Mouse (Mus musculus): ENCODE results near the gene Hbp1.

Hbp1 gene

DNA sequence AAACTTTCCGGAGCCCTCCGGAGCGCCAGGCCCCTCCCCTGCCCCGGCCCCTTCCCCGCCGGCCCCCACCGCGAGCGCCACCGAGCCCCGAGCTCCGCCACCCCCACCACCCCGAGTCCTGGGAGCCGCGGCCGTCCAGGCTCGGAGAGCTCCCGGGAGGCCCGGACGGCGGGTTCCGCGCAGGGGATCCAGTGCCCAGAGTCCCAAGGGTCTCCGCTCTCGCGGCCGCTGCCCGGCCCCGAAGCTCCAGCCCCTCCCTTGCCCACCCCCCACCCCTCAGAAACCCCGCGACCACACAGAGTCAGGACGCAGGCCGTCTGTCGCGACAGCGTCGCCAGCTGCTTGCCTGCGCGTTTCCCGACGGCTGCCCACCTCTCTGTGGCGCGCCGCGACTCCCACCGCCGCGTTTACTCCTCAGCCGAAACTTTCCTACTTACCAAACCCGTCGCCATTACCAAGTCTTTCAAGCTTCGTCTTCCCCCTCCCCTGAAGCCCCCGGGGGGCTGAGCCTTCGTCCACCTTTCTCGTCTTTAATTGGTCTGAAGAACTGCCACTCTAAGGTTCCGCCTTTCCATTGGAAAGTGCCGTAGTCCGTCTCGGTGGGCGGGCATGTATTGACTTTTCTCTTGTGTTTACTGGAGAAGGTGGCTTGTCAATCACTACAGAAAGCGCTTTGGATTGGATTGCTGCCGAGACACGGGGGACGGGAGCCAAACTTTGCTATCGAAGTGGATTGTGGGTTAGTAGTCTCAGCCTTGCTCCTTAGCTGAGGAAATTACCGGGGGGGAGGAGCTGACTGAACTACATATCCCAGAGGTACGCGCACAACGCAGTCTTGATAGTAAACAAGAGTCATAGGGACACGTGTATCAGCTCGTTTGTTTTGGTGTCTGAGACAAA lies at the start of gene Hbp1:
Gene Hbp1 (minus strand): TSS at position 777 of the 900 bp plus-strand sequence.
- DNase-seq (ENCODE audit: extremely low spot score, low read depth, low spot score), result peak; percentile 99

DNA sequence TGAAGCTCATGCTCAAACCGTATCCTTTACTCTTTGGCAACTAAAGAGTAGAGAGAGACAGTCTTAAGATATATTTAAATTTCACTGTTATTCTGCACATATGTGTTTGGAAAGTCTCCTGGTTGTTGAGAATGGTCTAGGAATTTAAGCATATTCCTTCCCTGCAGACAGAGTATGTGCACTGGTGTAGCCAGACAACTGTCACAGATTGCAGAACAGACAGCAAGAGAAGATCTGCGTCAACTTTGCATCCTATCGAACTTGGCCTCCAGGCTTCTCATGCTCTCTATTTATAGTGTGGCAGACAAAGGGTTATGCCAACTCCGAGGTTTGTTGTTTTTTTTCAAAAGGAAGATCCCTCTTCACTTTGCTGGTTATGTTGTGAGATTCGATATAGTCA lies 48.4 kb upstream of the Hbp1 start:
- DNase-seq (ENCODE audit: extremely low spot score, low read depth, low spot score), result no peak

DNA sequence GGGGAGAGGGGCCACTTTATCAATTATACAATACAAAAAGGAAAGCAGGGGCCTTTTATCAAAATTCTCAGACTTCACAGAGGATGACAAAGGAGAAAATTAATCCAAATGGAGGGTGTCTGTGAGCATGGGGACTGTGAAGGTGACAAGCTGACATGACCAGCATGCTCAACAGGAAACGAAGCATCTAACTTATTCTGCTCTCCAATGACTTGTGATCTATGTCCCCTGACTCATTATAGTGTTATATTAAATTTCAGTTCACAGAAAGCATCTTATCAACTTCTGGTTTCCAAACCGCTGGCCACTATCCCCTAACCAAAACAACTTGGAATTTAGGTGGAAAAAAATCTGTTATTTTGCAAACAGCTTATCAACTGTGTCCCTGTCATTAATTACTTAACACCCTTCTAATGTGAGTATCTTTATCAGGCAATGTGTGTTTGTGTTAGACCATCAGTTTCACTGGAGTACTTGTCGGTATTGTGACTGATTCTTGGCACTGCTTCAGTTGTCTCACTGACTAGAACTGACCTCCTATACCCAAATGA lies 47.1 kb upstream of the Hbp1 start:
- no peak for DNase-seq (ENCODE audit: extremely low spot score, low read depth, low spot score)

DNA sequence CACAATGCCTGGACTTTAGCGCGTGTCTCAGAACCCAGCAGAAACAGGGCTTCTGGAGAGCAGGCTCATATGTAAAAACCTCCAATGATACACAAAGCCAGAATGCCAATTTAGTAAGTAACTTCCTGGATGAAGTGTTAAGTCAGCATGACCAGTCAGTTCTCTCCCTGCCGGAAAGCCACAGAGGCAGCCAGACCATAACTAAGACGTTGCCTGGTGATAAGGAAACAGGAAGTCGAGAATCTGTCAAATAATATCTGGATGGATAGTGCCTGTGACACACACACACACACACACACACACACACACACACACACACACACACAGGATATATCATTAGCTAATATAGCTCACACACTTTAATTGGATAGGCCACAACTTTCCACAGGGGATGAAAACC lies 46.5 kb upstream of the Hbp1 start:
- DNase-seq (ENCODE audit: extremely low spot score, low read depth, low spot score), result no peak

DNA sequence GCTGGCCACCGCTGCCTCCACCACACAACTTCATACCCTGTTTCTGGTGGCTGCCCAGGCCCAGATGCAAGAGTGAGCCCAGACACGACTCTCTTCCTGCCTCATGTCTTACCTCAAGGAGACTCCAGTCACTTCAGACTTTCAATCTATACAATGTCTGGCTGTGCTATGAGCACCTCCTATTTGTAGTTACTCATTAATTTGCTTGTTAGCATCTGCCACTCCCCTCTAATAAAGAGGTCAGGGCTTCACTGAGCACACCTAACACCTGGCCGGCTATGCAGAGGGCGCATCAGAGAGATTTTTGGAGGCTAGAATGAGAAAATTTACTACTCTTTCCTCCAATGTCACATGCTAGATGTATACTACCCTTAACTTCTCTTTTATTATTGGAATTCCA lies 40.2 kb upstream of the Hbp1 start:
- no peak for DNase-seq (ENCODE audit: extremely low spot score, low read depth, low spot score)

DNA sequence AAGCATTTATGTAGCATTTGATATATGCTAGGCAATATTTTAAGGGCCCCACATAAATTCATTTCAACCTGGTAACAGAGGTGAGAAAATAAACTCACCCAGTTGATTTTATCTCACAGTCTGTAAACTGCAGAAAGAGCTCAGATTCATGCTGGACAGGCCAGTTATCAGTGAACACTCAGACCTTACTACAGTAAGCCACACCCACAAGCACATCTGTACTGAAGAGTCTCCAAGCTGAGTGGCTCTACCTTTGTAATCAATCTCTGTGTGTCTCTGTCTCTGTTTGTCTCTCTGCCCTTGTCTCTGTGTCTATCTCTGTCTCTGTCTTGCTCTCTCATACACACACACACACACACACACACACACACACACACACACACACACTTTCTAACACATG lies 39.4 kb upstream of the Hbp1 start:
- no peak for DNase-seq (ENCODE audit: extremely low spot score, low read depth, low spot score)

DNA sequence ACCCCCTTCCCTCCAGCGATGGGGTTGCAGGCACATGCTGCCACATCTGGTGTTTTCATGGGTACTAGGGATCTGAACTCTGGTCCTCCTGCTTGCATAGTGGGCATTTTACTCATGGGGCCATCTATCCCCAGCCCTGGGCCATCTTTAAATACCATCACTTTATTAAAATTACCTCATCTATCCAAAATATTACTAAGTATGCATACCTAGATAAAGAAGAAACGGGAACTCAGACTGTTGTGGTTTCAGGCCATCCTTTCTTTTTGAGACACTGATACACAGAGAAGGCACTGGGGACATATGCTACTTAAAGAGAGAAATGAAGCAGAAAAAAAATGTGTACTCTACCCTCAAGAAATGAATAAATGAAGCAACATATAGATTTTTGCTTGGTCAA lies 36.1 kb upstream of the Hbp1 start:
- no peak for DNase-seq (ENCODE audit: extremely low spot score, low read depth, low spot score)

DNA sequence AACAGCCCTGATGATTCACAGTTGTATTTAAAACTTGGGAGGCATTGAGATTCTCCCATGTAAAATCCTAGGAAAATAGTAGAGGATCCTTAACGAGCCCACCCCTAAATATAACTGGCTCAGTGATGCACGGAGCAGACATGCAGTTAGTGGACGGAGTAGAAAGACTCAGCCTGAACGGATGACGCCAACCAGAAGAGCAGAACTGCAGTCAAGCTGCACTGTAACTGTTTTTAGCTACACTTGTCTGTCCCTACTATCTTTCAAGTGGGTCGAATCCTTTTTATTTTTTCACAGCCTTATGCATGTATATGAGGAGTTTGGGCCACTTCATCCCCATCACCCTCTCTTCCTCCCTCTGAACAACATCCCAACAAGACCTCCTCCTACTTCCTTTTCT lies 35.4 kb upstream of the Hbp1 start:
- no peak for DNase-seq (ENCODE audit: extremely low spot score, low read depth, low spot score)

DNA sequence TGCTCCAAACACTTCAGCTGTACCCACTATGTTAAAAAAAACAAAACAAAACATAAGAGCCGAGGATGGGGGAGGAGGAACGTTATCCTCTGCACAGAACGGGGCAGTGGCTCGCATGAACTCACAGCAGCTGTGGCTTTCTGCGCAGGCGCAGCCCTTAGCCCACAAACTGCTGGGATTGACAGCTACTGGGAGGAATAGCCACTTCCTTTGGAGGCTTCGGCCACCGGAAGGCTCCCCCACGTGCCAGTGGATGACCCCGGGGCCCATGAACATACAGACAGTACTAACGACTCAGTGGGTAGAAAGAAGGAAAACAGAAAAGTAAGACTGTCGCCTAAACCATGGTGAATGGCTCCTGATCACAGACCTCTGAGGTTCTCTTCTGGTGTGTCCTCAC lies 34.3 kb upstream of the Hbp1 start:
- DNase-seq (ENCODE audit: extremely low spot score, low read depth, low spot score), result no peak

DNA sequence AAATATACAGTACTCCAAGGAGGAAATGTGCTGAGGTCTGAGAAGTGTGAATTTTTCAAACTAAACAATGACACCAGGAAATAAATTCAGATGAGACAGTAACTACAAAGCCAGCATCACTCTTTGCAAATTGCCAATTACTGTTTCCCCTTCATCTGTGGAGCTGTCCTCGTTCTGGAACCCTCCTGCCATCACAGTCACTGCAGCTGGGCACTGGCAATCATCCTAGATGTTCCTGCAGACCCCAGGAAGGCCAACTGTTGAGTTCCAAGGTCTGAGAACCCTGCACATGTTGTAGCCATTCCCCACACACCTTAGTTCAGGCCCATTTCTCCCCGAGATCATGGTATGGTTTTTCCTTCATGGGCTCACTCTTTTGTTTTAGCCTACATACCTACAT lies 33.9 kb upstream of the Hbp1 start:
- DNase-seq (ENCODE audit: extremely low spot score, low read depth, low spot score), result no peak

DNA sequence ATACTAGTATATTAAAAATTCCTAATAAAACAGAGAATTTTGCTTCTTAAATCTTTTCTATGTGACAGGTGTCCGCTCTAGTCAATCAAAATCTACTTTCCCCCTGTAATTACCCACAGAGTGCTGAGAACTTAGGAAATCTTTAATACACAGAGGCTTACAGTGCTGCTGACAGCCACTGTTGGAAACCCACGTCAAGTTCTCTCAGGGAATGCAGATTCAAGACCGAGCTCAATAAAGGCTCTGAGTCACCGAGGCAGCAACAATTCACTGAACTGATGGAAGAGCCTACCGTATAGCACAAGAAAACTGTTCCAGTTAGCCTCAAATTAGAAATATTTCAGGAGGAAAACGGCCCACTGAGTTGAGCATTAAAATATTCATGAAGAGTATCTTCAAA lies 33.4 kb upstream of the Hbp1 start:
- no peak for DNase-seq (ENCODE audit: extremely low spot score, low read depth, low spot score)

DNA sequence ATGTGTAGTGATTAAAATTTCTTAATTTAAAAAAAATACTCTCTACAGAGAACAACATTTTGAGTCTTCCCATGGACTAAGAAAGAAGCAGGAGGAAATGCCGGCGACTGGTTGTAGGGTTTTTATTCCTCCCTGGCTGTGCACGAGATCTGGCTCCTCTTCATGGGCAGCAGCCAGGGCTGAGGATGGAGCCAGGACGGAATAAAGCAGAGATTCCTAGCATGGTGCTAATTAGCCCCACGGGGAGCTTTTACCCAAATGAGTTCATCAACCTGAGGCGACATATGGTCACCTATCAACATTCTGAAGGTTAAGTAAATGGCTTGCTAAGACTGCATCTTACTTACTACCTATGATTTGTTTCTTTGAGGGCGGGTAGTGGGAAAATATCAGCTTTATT lies 32.9 kb upstream of the Hbp1 start:
- DNase-seq (ENCODE audit: extremely low spot score, low read depth, low spot score), result no peak

DNA sequence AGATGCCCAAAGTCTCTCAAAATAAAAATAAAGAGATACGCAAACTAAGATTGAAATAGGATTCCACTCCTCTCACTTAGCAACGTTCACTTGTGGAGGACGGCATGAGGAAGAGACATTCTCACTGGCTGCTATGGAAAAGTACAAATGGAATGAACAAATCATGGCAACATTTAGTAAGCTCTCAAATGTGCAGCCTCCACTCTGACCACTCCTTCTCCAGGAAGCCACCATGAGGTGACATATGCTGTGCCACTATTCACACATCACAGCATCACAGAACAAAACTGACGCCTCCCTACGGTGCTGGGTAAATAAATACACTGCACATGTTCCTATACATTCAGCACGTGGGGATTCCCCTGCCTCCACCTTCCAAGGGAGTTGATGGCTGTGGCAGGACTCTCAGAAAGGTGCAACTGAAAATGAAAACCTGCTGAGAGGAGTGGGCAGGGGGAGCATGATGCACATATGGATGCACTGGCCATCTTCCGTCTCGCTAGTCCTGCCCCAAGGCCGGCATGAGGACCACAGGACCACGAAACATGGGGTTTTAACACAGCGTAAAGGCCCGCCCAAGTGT lies 27.4 kb upstream of the Hbp1 start:
- DNase-seq (ENCODE audit: extremely low spot score, low read depth, low spot score), result no peak

DNA sequence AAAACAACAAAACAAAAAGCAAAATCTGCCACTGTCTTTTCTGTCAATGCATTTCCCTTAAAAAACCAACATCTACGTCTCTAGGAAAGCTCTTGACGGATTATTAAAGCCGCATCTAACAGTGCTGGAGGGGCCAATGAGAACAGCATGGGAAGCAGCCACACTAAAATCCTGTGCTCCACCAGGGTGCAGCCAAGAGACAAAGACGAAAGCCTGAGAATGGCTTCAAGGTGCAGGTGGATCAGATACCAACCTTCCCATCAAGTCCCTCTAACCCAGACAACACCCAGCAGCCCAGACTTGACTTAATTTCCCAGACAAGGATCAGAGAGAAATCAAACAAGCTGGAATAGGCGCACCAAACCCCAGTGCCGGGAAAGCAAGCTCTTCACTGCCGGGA lies 26.2 kb upstream of the Hbp1 start:
- no peak for DNase-seq (ENCODE audit: extremely low spot score, low read depth, low spot score)

DNA sequence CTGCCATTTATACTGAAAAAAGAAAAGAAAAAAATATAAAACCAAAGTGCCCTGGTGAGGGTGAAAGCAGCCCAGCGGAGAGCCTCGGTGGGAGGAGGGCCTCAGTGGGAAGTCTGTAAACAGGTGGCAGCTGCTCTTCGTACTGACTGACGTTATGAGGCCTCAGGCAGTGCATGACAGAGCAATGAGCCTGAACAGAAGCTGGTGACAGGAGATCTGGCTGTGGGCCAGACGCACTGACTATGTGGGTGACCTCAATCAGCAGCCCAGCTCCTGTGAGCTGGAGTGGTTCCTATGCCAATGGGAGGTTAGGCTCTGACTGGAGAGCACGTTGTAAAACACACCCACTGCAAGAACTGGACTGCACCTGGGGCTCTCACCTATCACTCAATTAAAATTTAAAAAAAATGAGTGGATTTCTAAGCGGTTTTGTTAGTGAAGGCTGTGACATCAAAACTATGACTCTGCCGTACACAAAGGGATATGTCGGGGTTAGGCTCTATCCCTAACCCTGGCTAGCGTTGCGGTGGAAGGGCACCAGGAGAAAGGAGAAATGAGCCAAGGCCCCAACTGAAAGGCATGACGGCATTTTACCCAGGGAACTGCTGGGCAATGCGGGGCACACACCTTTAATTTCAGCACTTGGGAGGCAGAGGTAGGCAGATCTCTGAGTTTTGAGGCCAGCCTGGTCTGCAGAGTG lies 23.3 kb upstream of the Hbp1 start:
- no peak for DNase-seq (ENCODE audit: extremely low spot score, low read depth, low spot score)

DNA sequence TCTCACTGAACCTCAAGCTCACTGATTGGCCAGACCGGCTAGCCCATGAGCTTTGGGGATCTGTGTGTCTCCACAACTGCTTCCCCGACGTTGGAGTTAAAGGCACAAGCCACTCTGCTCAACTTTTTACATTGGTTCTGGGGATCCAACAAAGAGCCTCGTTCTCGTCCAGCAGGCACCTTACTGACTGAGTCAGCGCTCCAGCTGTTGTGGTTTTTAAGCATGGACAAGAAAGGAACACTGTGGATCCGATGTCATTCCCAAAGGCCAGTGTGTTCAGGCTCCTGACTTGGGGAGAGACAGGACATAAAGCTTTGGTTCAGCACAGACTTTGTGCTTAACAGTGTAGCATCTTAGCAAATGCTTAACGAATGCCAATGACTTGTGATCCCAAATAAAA lies 21.2 kb upstream of the Hbp1 start:
- no peak for DNase-seq (ENCODE audit: extremely low spot score, low read depth, low spot score)

DNA sequence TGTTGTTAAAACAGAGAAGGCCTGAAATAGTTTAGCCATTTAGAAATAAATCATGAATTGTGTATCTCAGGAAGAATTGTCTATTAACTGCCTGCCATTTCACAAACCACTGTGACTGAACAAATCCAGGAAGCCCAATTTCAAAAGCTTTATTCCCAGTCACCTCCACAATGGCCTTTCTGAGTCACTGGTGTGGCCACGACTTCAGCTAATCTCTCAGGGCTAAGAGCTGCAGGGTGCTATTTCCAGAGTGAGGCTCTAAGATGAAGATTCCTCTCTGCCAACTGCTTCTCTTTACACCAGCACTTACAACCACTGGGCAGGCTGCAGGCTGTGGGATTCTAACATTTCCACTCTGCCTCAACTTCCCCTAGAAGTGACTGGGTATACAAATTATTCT lies 18.8 kb upstream of the Hbp1 start:
- DNase-seq (ENCODE audit: extremely low spot score, low read depth, low spot score), result no peak

DNA sequence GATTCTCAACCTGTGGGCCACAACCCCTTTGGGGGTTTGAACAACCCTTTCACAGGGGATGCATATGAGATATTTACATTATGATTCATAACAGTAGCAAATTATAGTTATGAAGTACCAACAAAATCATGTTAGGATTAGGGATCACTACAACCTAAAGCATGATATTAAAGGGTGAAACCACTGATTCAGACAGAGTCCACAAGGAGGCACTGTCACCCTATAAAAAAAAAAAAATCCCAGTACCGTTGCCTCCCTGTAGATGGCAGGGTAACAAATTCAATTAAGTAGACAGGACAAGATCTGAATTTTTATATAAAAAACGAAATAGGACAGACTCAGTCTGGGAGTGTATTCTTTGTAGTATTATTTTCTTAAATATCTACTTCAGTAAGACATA lies 17.2 kb upstream of the Hbp1 start:
- DNase-seq (ENCODE audit: extremely low spot score, low read depth, low spot score), result no peak

DNA sequence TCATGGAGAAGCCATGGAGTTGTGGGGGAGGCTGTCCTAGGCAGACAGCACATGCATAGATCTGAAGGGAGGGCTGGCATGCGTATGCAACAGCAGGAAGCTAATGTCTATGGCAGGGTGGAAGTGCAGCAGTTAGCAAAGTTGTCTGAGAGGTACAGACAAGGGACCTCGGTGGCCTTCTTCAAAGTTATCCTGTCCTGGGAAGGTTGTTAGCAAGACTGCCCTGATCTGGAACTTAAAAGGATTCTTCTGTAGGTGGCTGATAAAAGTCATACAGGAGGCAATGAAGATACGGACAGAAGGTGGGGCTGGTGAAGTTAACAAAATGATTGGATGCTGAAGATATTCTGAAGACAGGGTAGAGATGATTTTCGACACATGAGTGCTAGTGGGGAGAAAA lies 16.1 kb upstream of the Hbp1 start:
- no peak for DNase-seq (ENCODE audit: extremely low spot score, low read depth, low spot score)

DNA sequence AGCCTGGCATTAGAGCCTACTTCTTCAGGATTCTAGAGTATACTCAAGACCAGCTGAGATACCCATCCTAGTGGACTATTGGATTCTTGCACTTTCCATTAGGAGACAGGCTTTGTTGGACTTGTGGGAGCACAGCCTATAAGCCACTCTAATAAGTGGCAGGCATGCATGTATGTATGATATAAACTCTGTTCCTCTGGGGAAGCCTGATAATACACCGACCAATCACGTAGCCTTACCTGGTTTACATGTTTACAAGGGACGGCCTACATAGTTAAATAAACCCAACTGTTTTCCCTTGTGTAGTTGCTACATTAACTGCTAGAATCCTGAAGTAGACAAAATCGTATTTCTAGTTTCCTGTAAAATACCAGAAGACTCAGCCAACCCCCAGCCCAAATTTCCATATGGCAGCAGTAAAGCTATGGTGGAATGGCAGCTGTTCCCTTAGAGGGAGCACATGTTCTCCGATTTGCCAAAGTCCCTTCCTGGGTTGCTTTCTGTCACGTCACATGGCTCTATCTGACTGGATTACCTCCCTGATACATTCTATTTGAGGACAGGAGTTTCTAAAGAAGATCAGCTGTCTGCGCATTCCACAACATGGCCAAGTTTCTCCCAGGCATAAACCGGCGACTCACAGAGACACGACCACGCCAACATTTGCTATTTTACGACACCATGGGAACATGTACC lies 15.3 kb upstream of the Hbp1 start:
- DNase-seq (ENCODE audit: extremely low spot score, low read depth, low spot score), result no peak

DNA sequence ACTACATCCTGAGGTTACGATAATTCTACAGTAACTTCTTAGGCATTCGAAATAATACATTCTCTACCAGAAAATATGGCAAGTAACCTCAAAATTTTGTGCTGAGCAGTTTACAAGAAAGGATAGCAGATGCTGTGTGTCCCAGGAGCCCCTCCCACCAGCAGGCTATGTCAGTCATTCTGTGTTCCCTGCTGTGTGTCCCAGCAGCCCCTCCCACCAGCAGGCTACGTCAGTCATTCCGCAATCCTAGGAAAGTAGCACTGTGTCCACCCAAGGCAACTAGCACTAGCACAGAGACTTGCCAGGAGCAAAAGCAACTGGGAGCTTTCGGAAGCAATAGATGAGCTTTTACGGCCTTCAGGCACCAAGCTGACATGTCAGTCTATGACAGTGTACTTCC lies 13.7 kb upstream of the Hbp1 start:
- no peak for DNase-seq (ENCODE audit: extremely low spot score, low read depth, low spot score)
